Mouse (Mus musculus) urinary bladder, postnatal 25 days (tissue): ENCODE measurements around the gene Klhl29.
A peak's percentile ranks its signal among the peaks of the same experiment; 100 is the strongest.

Source experiments
- DNase-seq: peaks from one replicate; pipeline ENCODE4 v3.0.0; 2022; ENCODE audit warnings: low spot score

The Klhl29 gene

GRCm38 (mm10) chr12:5375616-5376461 lies at the start of gene Klhl29:
Klhl29 (minus strand) TSS chr12:5375682.
- DNase-seq, result peak; percentile 75

GRCm38 (mm10) chr12:5425276-5425675 lies 49.8 kb upstream of the Klhl29 start:
- no peak for DNase-seq

- DNase-seq, result no peak
Measured at GRCm38 (mm10) chr12:5415806-5416205, 40.3 kb upstream of the Klhl29 start.

GRCm38 (mm10) chr12:5413976-5414375 lies 38.5 kb upstream of the Klhl29 start:
- DNase-seq, result no peak

GRCm38 (mm10) chr12:5411761-5412537 lies 36.5 kb upstream of the Klhl29 start:
- DNase-seq, result no peak

- no peak for DNase-seq
Measured at GRCm38 (mm10) chr12:5411346-5411745, 35.9 kb upstream of the Klhl29 start.

- peak; percentile 80 for DNase-seq
Measured at GRCm38 (mm10) chr12:5410391-5411115, 35.1 kb upstream of the Klhl29 start.

GRCm38 (mm10) chr12:5407175-5407574 lies 31.7 kb upstream of the Klhl29 start:
- DNase-seq, result no peak

- no peak for DNase-seq
Measured at GRCm38 (mm10) chr12:5397423-5397822, 21.9 kb upstream of the Klhl29 start.

GRCm38 (mm10) chr12:5395188-5395587 lies 19.7 kb upstream of the Klhl29 start:
- DNase-seq, result no peak

GRCm38 (mm10) chr12:5387112-5387511 lies 11.6 kb upstream of the Klhl29 start:
- no peak for DNase-seq

- no peak for DNase-seq
Measured at GRCm38 (mm10) chr12:5386688-5387087, 11.2 kb upstream of the Klhl29 start.

GRCm38 (mm10) chr12:5381694-5382093 lies 6.2 kb upstream of the Klhl29 start:
- DNase-seq, result no peak

- peak; percentile 16 for DNase-seq
Measured at GRCm38 (mm10) chr12:5374684-5375615, 532 bp downstream of the Klhl29 start.

GRCm38 (mm10) chr12:5374196-5374683 lies 1.2 kb downstream of the Klhl29 start:
- peak; percentile 6 for DNase-seq

- DNase-seq, result peak; percentile 17
Measured at GRCm38 (mm10) chr12:5373641-5374195, 1.8 kb downstream of the Klhl29 start.

- no peak for DNase-seq
Measured at GRCm38 (mm10) chr12:5369396-5369795, 6.1 kb downstream of the Klhl29 start.

- DNase-seq, result no peak
Measured at GRCm38 (mm10) chr12:5364836-5365235, 10.6 kb downstream of the Klhl29 start.

- DNase-seq, result no peak
Measured at GRCm38 (mm10) chr12:5363961-5364634, 11.4 kb downstream of the Klhl29 start.

- no peak for DNase-seq
Measured at GRCm38 (mm10) chr12:5359065-5359464, 16.4 kb downstream of the Klhl29 start.
